Mouse (Mus musculus) midbrain, embryonic 15.5 days (tissue): Measurements from ENCODE around the gene Traip. TPM values are rescaled to one million over a fixed set of nuclear protein-coding genes. Genes with fewer than 3 reads are reported as not detected.
"Not testable (repeated sequence)": the region's sequence is repeated elsewhere in the genome, so short reads cannot be mapped to it uniquely, and the experiment has no call there.

Experiments used
- ATAC-seq: fragments of 200-750 bp; cut with Nextera tagmentation; replicated peaks from 2 replicates; pipeline ENCODE4 v1.8.0; 2017; ENCODE audit warnings: moderate TSS enrichment
- H3K27ac ChIP-seq: fragments of 300-500 bp; sonication (generic); 2 replicates; pipeline ENCODE4 v1.5.1; 2015; ENCODE audit warnings: mild to moderate bottlenecking, inconsistent platforms
- H3K27me3 ChIP-seq: fragments of 300-500 bp; sonication (generic); replicated peaks from 2 replicates; pipeline ENCODE4 v1.6.1; 2015; ENCODE audit warnings: inconsistent platforms
- H3K36me3 ChIP-seq: fragments of 300-500 bp; sonication (generic); replicated peaks from 2 replicates; pipeline ENCODE4 v1.6.1; 2015; ENCODE audit warnings: inconsistent platforms
- H3K4me1 ChIP-seq: fragments of 300-500 bp; sonication (generic); 2 replicates; pipeline ENCODE4 v1.6.1; 2015; ENCODE audit warnings: inconsistent platforms
- H3K4me2 ChIP-seq: fragments of 300-500 bp; sonication (generic); 2 replicates; pipeline ENCODE4 v1.6.1; 2015; ENCODE audit warnings: inconsistent platforms, mild to moderate bottlenecking, moderate library complexity
- H3K4me3 ChIP-seq: fragments of 300-500 bp; sonication (generic); 2 replicates; pipeline ENCODE4 v1.5.1; 2015; ENCODE audit warnings: mild to moderate bottlenecking, inconsistent platforms
- H3K9ac ChIP-seq: fragments of 300-500 bp; sonication (generic); 2 replicates; pipeline ENCODE4 v1.6.1; 2015; ENCODE audit warnings: mild to moderate bottlenecking, inconsistent platforms
- H3K9me3 ChIP-seq: fragments of 300-500 bp; sonication (generic); 2 replicates; pipeline ENCODE4 v1.6.1; 2016; ENCODE audit warnings: inconsistent platforms
- WGBS: fragments of 180-500 bp; shearing (Covaris S2); methylation state at CpG from one replicate; pipeline ENCODE4 v1.1.7; 2015; ENCODE audit warnings: mixed read lengths; 5-methylcytosine and 5-hydroxymethylcytosine counted together
- polyA plus RNA-seq: library from polyadenylated mRNA; unstranded; fragments of >200 nt; fragmentation: Nextera tagmentation; extraction: Ambion mirVana; gene quantifications from 2 replicates; pipeline ENCODE4 v1.2.1, GENCODE M21; 2015

The Traip gene
- polyA plus RNA-seq, 1 experiment from 2014 or later: 10.1 TPM

DNA sequence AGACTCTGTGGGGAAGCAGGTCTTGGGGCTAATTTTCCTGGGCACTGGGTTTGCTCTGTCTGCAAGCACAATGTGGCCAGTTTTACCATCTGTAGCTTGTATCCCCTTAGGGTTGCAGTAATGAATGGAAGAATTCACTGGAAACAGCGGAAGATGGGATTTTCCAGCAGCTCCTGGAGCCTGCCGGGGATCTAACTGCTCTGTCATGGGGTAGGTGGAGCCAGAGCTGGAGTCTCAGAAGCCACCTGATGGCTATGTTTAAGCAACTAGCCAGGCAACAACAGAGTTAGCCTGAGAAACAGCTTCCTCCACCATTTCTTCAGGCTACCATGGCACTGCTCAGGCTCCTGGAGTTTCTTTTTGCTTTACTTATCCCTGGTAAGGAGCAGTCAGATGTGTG, 42.3 kb downstream of the Traip start, which contains the start of gene Cdhr4:
Cdhr4 (plus strand) TSS at position 301 of the 400 bp plus-strand sequence.
- Histone ChIP-seq H3K9me3 (no peaks in the 10 kb centered on the region), H3K27ac (no peak within 1 kb of the TSS), H3K27me3 (no peaks in the 10 kb centered on the region), H3K4me3 (no peak within 1 kb of the TSS), H3K4me2 (no peak within 1 kb of the TSS), H3K4me1 (no peaks in the 10 kb centered on the region), H3K9ac (no peak within 1 kb of the TSS), H3K36me3 (no peaks in the 10 kb centered on the region)
- WGBS: 59% methylated on average over 2 of the region's 2 CpGs
- ATAC-seq: no peak

- WGBS: 81% methylated on average over 11 of the region's 11 CpGs
- ATAC-seq: no peak
- H3K9me3 ChIP-seq: no peaks in the 10 kb centered on the region
- no peak overlapping the region for H3K27ac ChIP-seq
- H3K4me1 ChIP-seq: no peaks in the 10 kb centered on the region
- no peaks in the 10 kb centered on the region for H3K27me3 ChIP-seq
- no peak overlapping the region for H3K9ac ChIP-seq
- no peak overlapping the region for H3K4me3 ChIP-seq
- no peaks in the 10 kb centered on the region for H3K36me3 ChIP-seq
- H3K4me2 ChIP-seq: no peak overlapping the region
Observed at GRCm38 (mm10) chr9:107993013-107993412, 43.1 kb downstream of the Traip start.

DNA sequence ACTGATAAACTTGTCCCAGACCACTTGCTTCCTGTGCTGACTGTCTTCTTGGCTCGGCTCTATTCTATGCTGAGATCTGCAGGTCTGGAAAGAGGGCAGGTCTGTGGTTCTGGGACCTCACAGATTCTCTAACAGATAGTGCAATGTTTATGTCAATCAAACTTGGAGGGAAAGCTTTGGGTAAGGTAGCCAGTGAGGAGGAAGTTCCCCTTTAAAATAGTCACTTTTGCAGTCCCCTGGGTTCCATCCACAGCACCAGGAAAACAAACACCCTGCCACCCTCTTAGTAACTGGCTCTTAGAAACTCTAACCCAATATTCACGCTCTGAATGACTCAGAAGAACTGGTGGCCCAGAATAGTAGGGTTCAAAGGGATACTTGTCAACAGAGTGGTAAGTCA, 44.5 kb downstream of the Traip start:
- no peak for ATAC-seq
- H3K36me3 ChIP-seq: no peaks in the 10 kb centered on the region

GRCm38 (mm10) chr9:107995513-107995912, 45.6 kb downstream of the Traip start:
- 93% methylated on average over 21 of the region's 21 CpGs for WGBS

More for the DNA sequence above, 44.5 kb downstream of the Traip start:
- no peak overlapping the region for H3K27ac ChIP-seq
- H3K4me3 ChIP-seq: no peak overlapping the region
- no peaks in the 10 kb centered on the region for H3K4me1 ChIP-seq
- H3K9me3 ChIP-seq: no peaks in the 10 kb centered on the region
- 69% methylated on average over 2 of the region's 2 CpGs for WGBS
- no peak overlapping the region for H3K9ac ChIP-seq
- no peaks in the 10 kb centered on the region for H3K27me3 ChIP-seq
- no peak overlapping the region for H3K4me2 ChIP-seq

DNA sequence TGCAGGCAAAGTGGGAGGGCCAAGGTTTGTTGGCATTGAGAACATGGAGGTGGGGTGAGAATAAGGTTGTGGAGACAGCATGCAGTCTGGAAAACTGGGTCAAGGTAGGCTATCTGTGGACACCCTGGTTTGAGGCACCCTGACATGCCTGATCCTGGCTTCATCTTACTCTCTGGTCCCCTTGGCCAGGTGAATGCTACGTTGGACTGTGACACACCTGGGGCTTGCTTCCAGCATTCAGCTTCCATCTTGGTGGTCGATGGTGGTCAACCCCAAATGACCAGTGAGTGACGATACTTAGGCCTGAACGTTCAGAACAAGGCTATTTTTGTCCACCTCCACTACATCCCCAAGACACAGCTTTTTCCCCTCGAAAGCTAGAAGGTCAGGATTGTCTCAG, 46.1 kb downstream of the Traip start, which contains the start of gene Gm20662:
Gm20662 (plus strand) TSS at position 301 of the 400 bp plus-strand sequence.
- no peaks in the 10 kb centered on the region for H3K27me3 ChIP-seq
- H3K36me3 ChIP-seq: no peaks in the 10 kb centered on the region
- H3K4me2 ChIP-seq: no peak within 1 kb of the TSS
- H3K9ac ChIP-seq: no peak within 1 kb of the TSS
- no peak for ATAC-seq
- H3K27ac ChIP-seq: no peak within 1 kb of the TSS
- no peak within 1 kb of the TSS for H3K4me3 ChIP-seq
- H3K9me3 ChIP-seq: no peaks in the 10 kb centered on the region
- WGBS: 82% methylated on average over 5 of the region's 5 CpGs
- no peaks in the 10 kb centered on the region for H3K4me1 ChIP-seq

More at GRCm38 (mm10) chr9:107995513-107995912, 45.6 kb downstream of the Traip start:
- H3K27ac ChIP-seq: no peak overlapping the region
- H3K27me3 ChIP-seq: no peaks in the 10 kb centered on the region
- H3K36me3 ChIP-seq: no peaks in the 10 kb centered on the region
- no peak for ATAC-seq
- H3K9me3 ChIP-seq: no peaks in the 10 kb centered on the region
- no peak overlapping the region for H3K4me3 ChIP-seq
- no peak overlapping the region for H3K4me2 ChIP-seq
- no peaks in the 10 kb centered on the region for H3K4me1 ChIP-seq
- no peak overlapping the region for H3K9ac ChIP-seq

DNA sequence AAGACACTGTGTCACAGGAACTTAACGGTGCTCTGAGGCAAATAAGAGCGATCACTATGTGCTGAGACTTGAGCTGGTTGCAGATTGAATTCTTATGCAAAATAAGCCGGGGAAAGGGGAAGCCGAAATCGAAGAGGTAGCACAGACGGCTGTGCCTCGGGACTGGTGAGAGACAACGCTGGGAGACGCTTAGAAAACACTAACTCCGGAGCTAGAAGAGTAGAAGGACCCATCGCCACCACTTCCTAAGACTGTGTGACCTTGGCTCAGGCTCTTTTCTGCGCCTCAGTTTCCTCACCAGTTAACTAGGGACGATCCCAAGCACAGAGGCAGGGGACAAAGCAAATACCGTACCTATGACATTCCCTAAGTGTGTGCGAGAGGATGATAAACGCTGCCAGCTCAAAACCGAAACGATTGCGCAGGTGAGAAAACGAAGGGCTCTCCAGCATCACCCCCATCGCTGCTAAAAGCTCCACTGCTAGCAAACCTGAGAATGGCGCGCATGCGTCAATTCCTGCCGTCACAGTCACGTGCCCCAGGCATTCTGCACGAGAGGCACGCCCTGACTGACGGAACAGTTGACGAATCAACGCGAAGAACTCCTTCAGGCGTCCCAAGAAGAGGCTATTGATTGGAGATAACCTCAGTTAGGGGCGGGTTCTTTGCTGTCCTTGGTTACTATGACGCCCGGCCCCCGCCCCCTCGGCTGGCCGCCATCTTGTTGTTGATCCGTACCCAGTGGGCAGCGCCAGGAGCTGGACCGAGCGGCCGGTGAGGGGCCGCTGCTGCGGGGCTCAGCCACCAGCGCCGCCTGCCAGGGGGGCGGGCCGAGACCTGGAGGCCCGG, 52.2 kb downstream of the Traip start, which contains the start of gene Ip6k1:
Ip6k1 (plus strand) TSS at position 580 of the 849 bp plus-strand sequence.
- Histone ChIP-seq H3K27me3 (no peaks in the 10 kb centered on the region), H3K27ac (peak within 1 kb of the TSS; percentile 95), H3K9me3 (no peaks in the 10 kb centered on the region), H3K9ac (peak within 1 kb of the TSS; percentile 98), H3K4me3 (peak within 1 kb of the TSS; percentile 89), H3K4me2 (peak within 1 kb of the TSS; percentile 87), H3K4me1 (peaks cover 33% of the 10 kb centered on the region), H3K36me3 (no peaks in the 10 kb centered on the region)
- peak; percentile 99 for ATAC-seq
- WGBS: under 1% methylated on average over 51 of the region's 51 CpGs

GRCm38 (mm10) chr9:108002778-108003530, 53.0 kb downstream of the Traip start:
- H3K4me1 ChIP-seq: peaks cover 37% of the 10 kb centered on the region
- H3K27me3 ChIP-seq: no peaks in the 10 kb centered on the region
- peak overlapping the region; percentile 95 for H3K27ac ChIP-seq
- peak; percentile 62; the same call in 1 of the 2 replicates for ATAC-seq
- no peaks in the 10 kb centered on the region for H3K9me3 ChIP-seq
- WGBS: under 1% methylated on average over 50 of the region's 50 CpGs
- peak overlapping the region; percentile 87 for H3K4me2 ChIP-seq
- no peaks in the 10 kb centered on the region for H3K36me3 ChIP-seq
- peak overlapping the region; percentile 98 for H3K9ac ChIP-seq
- H3K4me3 ChIP-seq: peak overlapping the region; percentile 89

- Histone ChIP-seq H3K27me3 (no peaks in the 10 kb centered on the region), H3K4me2 (peak overlapping the region; percentile 87), H3K9me3 (no peaks in the 10 kb centered on the region), H3K36me3 (no peaks in the 10 kb centered on the region), H3K4me3 (peak overlapping the region; percentile 89), H3K9ac (peak overlapping the region; percentile 98), H3K4me1 (peaks cover 40% of the 10 kb centered on the region), H3K27ac (peak overlapping the region; percentile 95)
- ATAC-seq: no peak
- 6% methylated on average over 8 of the region's 8 CpGs for WGBS
Observed at GRCm38 (mm10) chr9:108003531-108003890, 53.6 kb downstream of the Traip start.

DNA sequence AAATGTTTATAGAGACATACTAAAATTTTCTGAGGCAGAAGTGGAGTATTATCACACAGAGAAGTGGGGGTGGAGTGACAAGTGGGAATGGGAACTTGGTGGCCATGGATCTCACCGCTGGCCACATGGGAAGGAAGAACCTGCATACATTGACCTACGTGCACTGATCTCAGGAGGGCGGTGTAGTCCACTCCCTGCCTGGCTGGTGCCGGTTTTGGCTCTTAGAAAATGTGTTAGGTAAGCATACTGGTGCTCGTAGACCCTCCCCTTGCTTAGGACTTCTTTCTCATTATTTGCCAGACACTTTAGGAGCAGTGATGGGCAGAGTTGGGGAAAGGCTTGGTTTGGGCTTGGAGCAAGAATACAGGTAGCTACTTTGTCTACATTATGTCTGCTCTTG, 58.1 kb downstream of the Traip start:
- 91% methylated on average over 5 of the region's 5 CpGs for WGBS
- peaks cover 34% of the 10 kb centered on the region for H3K4me1 ChIP-seq
- no peak for ATAC-seq
- H3K4me3 ChIP-seq: no peak overlapping the region
- H3K27ac ChIP-seq: no peak overlapping the region
- H3K4me2 ChIP-seq: no peak overlapping the region
- H3K9ac ChIP-seq: no peak overlapping the region
- no peaks in the 10 kb centered on the region for H3K36me3 ChIP-seq
- no peaks in the 10 kb centered on the region for H3K27me3 ChIP-seq
- no peaks in the 10 kb centered on the region for H3K9me3 ChIP-seq

DNA sequence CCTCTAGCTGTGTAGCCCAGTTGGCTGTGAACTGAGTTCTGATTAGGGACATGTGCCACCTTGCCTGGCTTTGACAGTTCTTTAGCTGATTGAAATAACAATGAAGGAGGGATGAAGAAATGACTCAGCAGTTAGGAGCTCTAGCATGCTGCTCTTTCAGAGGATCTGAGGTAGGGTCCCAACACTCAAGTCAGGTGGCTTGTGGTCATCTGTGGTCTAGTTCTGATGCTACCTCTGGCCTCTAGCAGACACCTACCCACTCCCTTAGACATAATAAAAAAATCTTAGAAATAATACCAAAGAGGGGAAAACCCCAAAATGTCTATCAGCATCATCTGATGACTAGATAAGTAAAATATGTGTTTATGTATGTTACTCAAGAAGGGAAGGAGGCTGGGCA, 60.4 kb downstream of the Traip start:
- Histone ChIP-seq H3K27me3 (no peaks in the 10 kb centered on the region), H3K36me3 (no peaks in the 10 kb centered on the region), H3K4me2 (no peak overlapping the region), H3K4me1 (peaks cover 14% of the 10 kb centered on the region), H3K9me3 (no peaks in the 10 kb centered on the region), H3K4me3 (no peak overlapping the region), H3K27ac (no peak overlapping the region), H3K9ac (no peak overlapping the region)
- no peak for ATAC-seq

DNA sequence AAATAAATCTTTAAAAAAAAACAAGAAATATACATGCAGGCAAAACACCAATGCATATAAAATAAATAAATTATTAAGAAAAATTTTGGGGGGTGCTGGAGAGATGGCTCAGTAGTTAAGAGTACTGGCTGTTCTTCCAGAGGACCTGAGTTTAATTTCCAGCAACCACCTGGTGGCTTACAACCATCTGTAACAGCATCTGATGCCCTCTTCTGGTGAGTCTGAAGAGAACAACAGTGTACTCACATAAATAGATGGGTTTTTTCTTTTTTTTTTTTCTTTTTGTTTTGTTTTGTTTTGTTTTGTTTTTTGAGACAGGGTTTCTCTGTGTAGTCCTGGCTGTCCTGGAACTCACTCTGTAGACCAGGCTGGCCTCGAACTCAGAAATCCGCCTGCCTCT, 63.6 kb downstream of the Traip start:
- not testable (repeated sequence) for H3K36me3 ChIP-seq, H3K27ac ChIP-seq, H3K4me3 ChIP-seq, H3K9me3 ChIP-seq, ATAC-seq, H3K27me3 ChIP-seq, H3K4me1 ChIP-seq, H3K9ac ChIP-seq, H3K4me2 ChIP-seq
- 100% methylated on average over 2 of the region's 2 CpGs for WGBS

DNA sequence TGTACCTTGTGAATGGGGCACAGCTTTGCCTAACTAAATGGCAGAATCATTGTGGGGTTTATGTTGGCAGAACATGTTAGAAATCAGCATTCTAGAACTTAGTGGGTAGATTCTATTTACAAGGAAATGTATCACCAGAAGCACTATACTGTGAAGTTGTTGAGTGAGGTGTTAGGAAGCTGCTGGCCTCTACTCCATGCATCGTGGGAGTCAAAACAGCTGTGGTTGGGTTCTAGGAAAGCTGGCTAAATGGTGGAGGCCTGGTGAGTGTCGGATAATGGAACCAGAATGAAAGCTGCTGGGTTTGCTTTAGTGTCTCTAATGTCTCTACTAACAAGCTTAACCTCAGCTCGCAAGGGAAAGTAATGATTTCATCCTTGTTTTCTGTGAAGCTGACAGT, 67.2 kb downstream of the Traip start:
- 73% methylated on average over 3 of the region's 3 CpGs for WGBS
- H3K4me3 ChIP-seq: no peak overlapping the region
- no peak overlapping the region for H3K27ac ChIP-seq
- H3K27me3 ChIP-seq: no peaks in the 10 kb centered on the region
- H3K9ac ChIP-seq: no peak overlapping the region
- H3K36me3 ChIP-seq: no peaks in the 10 kb centered on the region
- no peak overlapping the region for H3K4me2 ChIP-seq
- 0 out of 2 replicates have a peak, but pooled peaks cover 3% of the 10 kb centered on the region for H3K4me1 ChIP-seq
- no peak for ATAC-seq
- no peaks in the 10 kb centered on the region for H3K9me3 ChIP-seq
